Comparison of ENCODE assay signal across 30 mouse cellular contexts in the genomic region with DNA sequence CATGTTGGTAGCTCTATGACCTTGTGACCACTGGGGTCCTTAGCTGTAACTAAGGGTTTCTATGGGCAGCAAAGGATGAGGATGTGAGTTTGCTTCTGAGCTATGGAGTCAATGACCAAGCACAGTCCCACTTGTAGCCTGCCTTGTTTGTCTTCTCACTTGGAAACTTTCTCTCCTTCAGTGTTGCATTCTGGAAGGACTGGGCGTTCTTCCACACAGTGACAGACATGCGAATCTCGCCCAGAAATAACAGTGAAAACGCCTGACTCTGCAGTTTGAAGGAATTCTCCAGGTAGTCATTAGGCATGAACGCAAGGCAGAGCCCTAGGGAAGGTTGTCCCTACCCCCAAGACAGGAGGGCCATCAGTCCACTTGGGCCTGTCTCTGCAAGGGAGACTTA. TPM values are rescaled to one million over a fixed set of nuclear protein-coding genes. Genes with fewer than 3 reads are reported as not detected.
DNase-seq lines count a peak whose midpoint lies in the region; ATAC-seq and TF ChIP-seq lines count a peak whose summit lies in the region.
"Had no signal": no experiment of that assay in that cellular context is flagged by ENCODE, and none has a peak within 500 bp of the region (broad histone marks: within the 10 kb centered on the region; RNA-seq: fewer than 3 reads in every experiment).

No protein-coding gene starts in this region.

- H3K9me3 ChIP-seq in heart, embryonic 11.5 days (replicated peaks; ENCODE audit: control insufficient read depth, low read length), result no peaks in the 10 kb centered on the region
- no peaks in the 10 kb centered on the region for H3K9me3 ChIP-seq in kidney, embryonic 14.5 days (ENCODE audit: control insufficient read depth, low read length)
- H3K9me3 ChIP-seq: embryonic facial prominence, embryonic 10.5 days; forebrain, embryonic 10.5 days; heart, embryonic 15.5 days; limb, embryonic 15.5 days; lung, embryonic 15.5 days; neural tube, embryonic 12.5 days had no signal

- peaks cover 7% of the 10 kb centered on the region; the same call in 1 of the 2 replicates for H3K4me1 ChIP-seq in heart, embryonic 11.5 days (ENCODE audit: control insufficient read depth, insufficient read depth, low read length)
- H3K4me1 ChIP-seq in kidney, embryonic 14.5 days (ENCODE audit: control insufficient read depth, insufficient read depth, low read length), result peaks cover 23% of the 10 kb centered on the region
- no peaks in the 10 kb centered on the region; the same call in none of the 2 replicates for H3K4me1 ChIP-seq in testis, adult 2 months (ENCODE audit: control insufficient read depth, insufficient read depth, low read length)

- DNase-seq in heart, adult 11 months, result peak; percentile 88
- DNase-seq in kidney, postnatal 10 days, result peak; percentile 21
- DNase-seq in testis, postnatal 10 days (ENCODE audit: low spot score), result no peak
- peak; percentile 64 for DNase-seq in testis, postnatal 14 days (ENCODE audit: low spot score)
- DNase-seq in layer of hippocampus, adult 9-10 months (ENCODE audit: low spot score), result no peak
- DNase-seq: cerebellum, adult 11-12 months; cerebellum, postnatal 10 days; heart, postnatal 4 days; left cerebral cortex, postnatal 4 days; lung, postnatal 36 days; midbrain, embryonic 14.5 days had no signal

- TF ChIP-seq CTCF in testis, adult 2 months (IDR thresholded peaks at IDR 0.05; ENCODE audit: control insufficient read depth, insufficient read depth, insufficient replicate concordance, low read depth, low read length), result no peak

- no peak for ATAC-seq in heart, embryonic 11.5 days (replicated peaks; ENCODE audit: insufficient number of reproducible peaks, low FRiP score, low TSS enrichment)
- no peak for ATAC-seq in kidney, embryonic 14.5 days (ENCODE audit: low FRiP score, low TSS enrichment)
- ATAC-seq: inflammation-experienced regulatory T-cells, adult 6 months had no signal

- TF ChIP-seq POLR2A in testis, adult 2 months (IDR thresholded peaks at IDR 0.05; ENCODE audit: control insufficient read depth, low read depth, low read length), result no peak

- no peaks in the 10 kb centered on the region for H3K27me3 ChIP-seq in heart, embryonic 11.5 days (ENCODE audit: control insufficient read depth, insufficient read depth, low read length)
- H3K27me3 ChIP-seq in kidney, embryonic 14.5 days (ENCODE audit: control insufficient read depth, insufficient read depth, low read length), result no peaks in the 10 kb centered on the region
- no peaks in the 10 kb centered on the region for H3K27me3 ChIP-seq in testis, adult 2 months (ENCODE audit: control insufficient read depth, insufficient read depth, low read length)
- H3K27me3 ChIP-seq: heart, embryonic 15.5 days; limb, embryonic 15.5 days; lung, embryonic 15.5 days; neural tube, embryonic 12.5 days had no signal

- no peaks in the 10 kb centered on the region for H3K36me3 ChIP-seq in heart, embryonic 11.5 days (ENCODE audit: control insufficient read depth, insufficient read depth, low read length)
- H3K36me3 ChIP-seq in kidney, embryonic 14.5 days (ENCODE audit: control insufficient read depth, insufficient read depth, low read length), result no peaks in the 10 kb centered on the region
- no peaks in the 10 kb centered on the region for H3K36me3 ChIP-seq in testis, adult 2 months (ENCODE audit: control insufficient read depth, insufficient read depth, low read length)
- H3K36me3 ChIP-seq: embryonic facial prominence, embryonic 10.5 days; forebrain, embryonic 10.5 days; heart, embryonic 15.5 days; limb, embryonic 15.5 days; lung, embryonic 15.5 days; neural tube, embryonic 12.5 days had no signal

- no peak overlapping the region for H3K4me2 ChIP-seq in heart, embryonic 11.5 days
- no peak overlapping the region for H3K4me2 ChIP-seq in kidney, embryonic 14.5 days (replicated peaks; ENCODE audit: low read depth, low read length)
- H3K4me2 ChIP-seq: heart, embryonic 15.5 days; hindbrain, embryonic 14.5 days; limb, embryonic 15.5 days; lung, embryonic 15.5 days; neural tube, embryonic 12.5 days had no signal

- no peak overlapping the region for H3K9ac ChIP-seq in heart, embryonic 11.5 days (ENCODE audit: low read depth, low read length)
- H3K9ac ChIP-seq in kidney, embryonic 14.5 days (ENCODE audit: low read depth, low read length), result no peak overlapping the region
- H3K9ac ChIP-seq: heart, embryonic 15.5 days; hindbrain, embryonic 14.5 days; limb, embryonic 15.5 days; liver, embryonic 14.5 days; lung, embryonic 15.5 days; neural tube, embryonic 12.5 days had no signal

- 69% methylated on average over 5 of the region's 5 CpGs for WGBS in heart, embryonic 11.5 days (ENCODE audit: insufficient replicate concordance)
- WGBS in kidney, embryonic 14.5 days, result 74% methylated on average over 5 of the region's 5 CpGs

- no peak overlapping the region for H3K4me3 ChIP-seq in heart, embryonic 11.5 days (ENCODE audit: low read depth, low read length)
- no peak overlapping the region for H3K4me3 ChIP-seq in kidney, embryonic 14.5 days (ENCODE audit: low read length)
- no peak overlapping the region for H3K4me3 ChIP-seq in testis, adult 2 months (ENCODE audit: control insufficient read depth, low read depth, low read length)
- H3K4me3 ChIP-seq: embryonic facial prominence, embryonic 10.5 days; forebrain, embryonic 10.5 days; heart, embryonic 15.5 days; limb, embryonic 15.5 days; lung, embryonic 15.5 days; megakaryocyte, embryonic 14.5 days; neural tube, embryonic 12.5 days had no signal

- H3K27ac ChIP-seq in heart, embryonic 11.5 days (ENCODE audit: low read depth, low read length), result no peak overlapping the region
- H3K27ac ChIP-seq in kidney, embryonic 14.5 days (ENCODE audit: low read depth, low read length), result no peak overlapping the region
- H3K27ac ChIP-seq in testis, adult 2 months (ENCODE audit: control insufficient read depth, insufficient read depth, low read depth, low read length), result peak overlapping the region; percentile 45; the same call in 1 of the 2 replicates
- H3K27ac ChIP-seq: embryonic facial prominence, embryonic 10.5 days; forebrain, embryonic 10.5 days; kidney, postnatal 0 days; liver, embryonic 14.5 days; lung, embryonic 15.5 days; neural tube, embryonic 12.5 days had no signal

RNA-seq across cellular contexts. Expression of a gene that starts 0.8 kb away (rescaled TPM):
- polyA plus RNA-seq in heart, embryonic 11.5 days (2014; fragmentation: Nextera tagmentation; extraction: Ambion mirVana), result not detected in 2 replicates
- polyA plus RNA-seq in kidney, embryonic 14.5 days (2014; fragmentation: Nextera tagmentation; extraction: Ambion mirVana), result not detected in 2 replicates
- polyA plus RNA-seq in testis, adult 2 months (2012; rRNA removed), result not detected in 2 replicates
- polyA plus RNA-seq: C2C12; cortical plate, adult 2 months; embryonic facial prominence, embryonic 10.5 days; forebrain, embryonic 10.5 days; forebrain, embryonic 16.5 days; heart, embryonic 15.5 days; hindbrain, embryonic 14.5 days; inflammation-experienced regulatory T-cells, adult 6 months; kidney, postnatal 0 days; limb, embryonic 15.5 days; liver, embryonic 14.5 days; lung, embryonic 15.5 days; midbrain, embryonic 14.5 days; neural tube, embryonic 12.5 days; stomach, embryonic 14.5 days; urinary bladder, adult 2 months had no signal

RNA-seq across cellular contexts. Expression of a gene that starts 35.3 kb away (rescaled TPM):
- 32.9 and 37.5 TPM in 2 replicates for polyA plus RNA-seq in heart, embryonic 11.5 days (2014; fragmentation: Nextera tagmentation; extraction: Ambion mirVana)
- 108 and 164 TPM in 2 replicates for polyA plus RNA-seq in kidney, embryonic 14.5 days (2014; fragmentation: Nextera tagmentation; extraction: Ambion mirVana)
- polyA plus RNA-seq in testis, adult 2 months (2012; rRNA removed), result 31.5 and 40.2 TPM in 2 replicates
- polyA plus RNA-seq: C2C12; inflammation-experienced regulatory T-cells, adult 6 months; midbrain, embryonic 14.5 days had no signal

Comparison
In these comparisons a context has a peak if more than half of its experiments do, and no peak if none do; other contexts are left out.
1. DNase-seq: peak in heart, adult 11 months (single experiment), kidney, postnatal 10 days (single experiment) and testis, postnatal 14 days (single experiment); none in testis, postnatal 10 days (single experiment) and layer of hippocampus, adult 9-10 months (single experiment).